Mouse (Mus musculus) bone marrow, adult 2 months (tissue): ENCODE data around the gene Rtp3.

Experiments used
- CTCF ChIP-seq: fragments of 200-500 bp; IDR thresholded peaks from 2 replicates; pipeline ENCODE4 v1.5.1; 2011; ENCODE audit warnings: low read length, control low read depth; ENCODE audit not compliant: control insufficient read depth, insufficient read depth
- POLR2A ChIP-seq: fragments of 200-500 bp; IDR thresholded peaks from 2 replicates; pipeline ENCODE4 v1.6.1; 2011; ENCODE audit warnings: low read depth, mild to moderate bottlenecking, control low read depth, low read length, borderline replicate concordance; ENCODE audit not compliant: control insufficient read depth

GRCm38 (mm10) chr9:111006544-111006943, 16.2 kb upstream of the Rtp3 start:
- no peak for TF ChIP-seq CTCF
- no peak for TF ChIP-seq POLR2A
